Mouse (Mus musculus): Measurements from ENCODE around the gene Negr1. TPM values are rescaled to one million over a fixed set of nuclear protein-coding genes. Genes with fewer than 3 reads are reported as not detected.

Negr1 gene
- polyA plus RNA-seq, 1 experiment from 2014 or later: 5.9 TPM

- WGBS: 93% methylated on average over 2 of the region's 2 CpGs
- H3K9me3 ChIP-seq (replicated peaks; ENCODE audit: low read length): no peaks in the 10 kb centered on the region
- DNase-seq (ENCODE audit: low spot score) (no peak), ATAC-seq (replicated peaks; ENCODE audit: low FRiP score, low read depth) (no peak)
- no peak for TF ChIP-seq CTCF (IDR thresholded peaks at IDR 0.05; ENCODE audit: low read depth)
- no peaks in the 10 kb centered on the region for H3K4me1 ChIP-seq (replicated peaks; ENCODE audit: insufficient read depth, low read length)
- H3K9ac ChIP-seq (ENCODE audit: low read depth, low read length): no peak overlapping the region
- H3K27me3 ChIP-seq (ENCODE audit: insufficient read depth, low read length): no peaks in the 10 kb centered on the region
- no peaks in the 10 kb centered on the region for H3K36me3 ChIP-seq (ENCODE audit: insufficient read depth, low read length)
- H3K4me3 ChIP-seq (replicated peaks; ENCODE audit: low read depth, low read length): no peak overlapping the region
- no peak overlapping the region for H3K4me2 ChIP-seq (ENCODE audit: low read length)
- H3K27ac ChIP-seq: no peak overlapping the region
Observed at GRCm38 (mm10) chr3:157108156-157108555, 546.6 kb downstream of the Negr1 start.

- TF ChIP-seq CTCF (IDR thresholded peaks at IDR 0.05; ENCODE audit: low read depth): peak; percentile 69
- peak; percentile 68 for DNase-seq (ENCODE audit: low spot score)
Observed at GRCm38 (mm10) chr3:157109308-157109707, 547.7 kb downstream of the Negr1 start.

GRCm38 (mm10) chr3:157115105-157115760 is 553.6 kb downstream of the Negr1 start:
- Histone ChIP-seq H3K9me3 (replicated peaks; ENCODE audit: low read length) (no peaks in the 10 kb centered on the region), H3K9ac (ENCODE audit: low read depth, low read length) (no peak overlapping the region), H3K36me3 (ENCODE audit: insufficient read depth, low read length) (no peaks in the 10 kb centered on the region), H3K4me2 (ENCODE audit: low read length) (no peak overlapping the region), H3K4me3 (replicated peaks; ENCODE audit: low read depth, low read length) (no peak overlapping the region), H3K27ac (no peak overlapping the region), H3K27me3 (ENCODE audit: insufficient read depth, low read length) (no peaks in the 10 kb centered on the region), H3K4me1 (replicated peaks; ENCODE audit: insufficient read depth, low read length) (no peaks in the 10 kb centered on the region)
- DNase-seq (ENCODE audit: low spot score) (peak; percentile 10), ATAC-seq (replicated peaks; ENCODE audit: low FRiP score, low read depth) (no peak)
- no peak for TF ChIP-seq CTCF (IDR thresholded peaks at IDR 0.05; ENCODE audit: low read depth)
- 43% methylated on average over 5 of the region's 5 CpGs for WGBS

More at GRCm38 (mm10) chr3:157109308-157109707, 547.7 kb downstream of the Negr1 start:
- no peaks in the 10 kb centered on the region for H3K9me3 ChIP-seq (replicated peaks; ENCODE audit: low read length)
- H3K9ac ChIP-seq (ENCODE audit: low read depth, low read length): no peak overlapping the region
- peak; percentile 74 for ATAC-seq (replicated peaks; ENCODE audit: low FRiP score, low read depth)
- H3K27ac ChIP-seq: no peak overlapping the region
- H3K27me3 ChIP-seq (ENCODE audit: insufficient read depth, low read length): no peaks in the 10 kb centered on the region
- H3K36me3 ChIP-seq (ENCODE audit: insufficient read depth, low read length): no peaks in the 10 kb centered on the region
- no peak overlapping the region for H3K4me3 ChIP-seq (replicated peaks; ENCODE audit: low read depth, low read length)
- no peaks in the 10 kb centered on the region for H3K4me1 ChIP-seq (replicated peaks; ENCODE audit: insufficient read depth, low read length)
- H3K4me2 ChIP-seq (ENCODE audit: low read length): no peak overlapping the region

- H3K4me1 ChIP-seq (replicated peaks; ENCODE audit: insufficient read depth, low read length): no peaks in the 10 kb centered on the region
- no peak for TF ChIP-seq CTCF (IDR thresholded peaks at IDR 0.05; ENCODE audit: low read depth)
- H3K9me3 ChIP-seq (replicated peaks; ENCODE audit: low read length): no peaks in the 10 kb centered on the region
- 96% methylated on average over 1 of the region's 1 CpGs for WGBS
- DNase-seq (ENCODE audit: low spot score) (no peak), ATAC-seq (replicated peaks; ENCODE audit: low FRiP score, low read depth) (no peak)
- H3K4me3 ChIP-seq (replicated peaks; ENCODE audit: low read depth, low read length): no peak overlapping the region
- no peak overlapping the region for H3K9ac ChIP-seq (ENCODE audit: low read depth, low read length)
- no peak overlapping the region for H3K4me2 ChIP-seq (ENCODE audit: low read length)
- H3K36me3 ChIP-seq (ENCODE audit: insufficient read depth, low read length): no peaks in the 10 kb centered on the region
- no peak overlapping the region for H3K27ac ChIP-seq
- H3K27me3 ChIP-seq (ENCODE audit: insufficient read depth, low read length): no peaks in the 10 kb centered on the region
Observed at GRCm38 (mm10) chr3:157116024-157116423, 554.4 kb downstream of the Negr1 start.

GRCm38 (mm10) chr3:157119916-157120315 is 558.3 kb downstream of the Negr1 start:
- no peak overlapping the region for H3K4me2 ChIP-seq (ENCODE audit: low read length)
- H3K4me3 ChIP-seq (replicated peaks; ENCODE audit: low read depth, low read length): no peak overlapping the region
- H3K9me3 ChIP-seq (replicated peaks; ENCODE audit: low read length): no peaks in the 10 kb centered on the region
- no peaks in the 10 kb centered on the region for H3K27me3 ChIP-seq (ENCODE audit: insufficient read depth, low read length)
- DNase-seq (ENCODE audit: low spot score) (no peak), ATAC-seq (replicated peaks; ENCODE audit: low FRiP score, low read depth) (no peak)
- H3K36me3 ChIP-seq (ENCODE audit: insufficient read depth, low read length): no peaks in the 10 kb centered on the region
- WGBS: 72% methylated on average over 2 of the region's 2 CpGs
- TF ChIP-seq CTCF (IDR thresholded peaks at IDR 0.05; ENCODE audit: low read depth): no peak
- no peak overlapping the region for H3K27ac ChIP-seq
- H3K9ac ChIP-seq (ENCODE audit: low read depth, low read length): no peak overlapping the region
- no peaks in the 10 kb centered on the region for H3K4me1 ChIP-seq (replicated peaks; ENCODE audit: insufficient read depth, low read length)

GRCm38 (mm10) chr3:157146124-157146855 is 584.7 kb downstream of the Negr1 start:
- Histone ChIP-seq H3K27me3 (ENCODE audit: insufficient read depth, low read length) (no peaks in the 10 kb centered on the region), H3K4me2 (ENCODE audit: low read length) (no peak overlapping the region), H3K4me3 (replicated peaks; ENCODE audit: low read depth, low read length) (no peak overlapping the region), H3K9ac (ENCODE audit: low read depth, low read length) (no peak overlapping the region), H3K4me1 (replicated peaks; ENCODE audit: insufficient read depth, low read length) (no peaks in the 10 kb centered on the region), H3K9me3 (replicated peaks; ENCODE audit: low read length) (no peaks in the 10 kb centered on the region), H3K36me3 (ENCODE audit: insufficient read depth, low read length) (no peaks in the 10 kb centered on the region), H3K27ac (no peak overlapping the region)
- WGBS: 77% methylated on average over 14 of the region's 14 CpGs
- DNase-seq (ENCODE audit: low spot score) (no peak), ATAC-seq (replicated peaks; ENCODE audit: low FRiP score, low read depth) (no peak)
- no peak for TF ChIP-seq CTCF (IDR thresholded peaks at IDR 0.05; ENCODE audit: low read depth)
